Mouse (Mus musculus) 3T3-L1 (cell line): Measurements from ENCODE around the gene Sars.

Experiments
- DNase-seq: peaks from one replicate; pipeline ENCODE4 v3.0.0-alpha.2; 2015; ENCODE audit warnings: low read depth, low spot score

Sars gene

DNA sequence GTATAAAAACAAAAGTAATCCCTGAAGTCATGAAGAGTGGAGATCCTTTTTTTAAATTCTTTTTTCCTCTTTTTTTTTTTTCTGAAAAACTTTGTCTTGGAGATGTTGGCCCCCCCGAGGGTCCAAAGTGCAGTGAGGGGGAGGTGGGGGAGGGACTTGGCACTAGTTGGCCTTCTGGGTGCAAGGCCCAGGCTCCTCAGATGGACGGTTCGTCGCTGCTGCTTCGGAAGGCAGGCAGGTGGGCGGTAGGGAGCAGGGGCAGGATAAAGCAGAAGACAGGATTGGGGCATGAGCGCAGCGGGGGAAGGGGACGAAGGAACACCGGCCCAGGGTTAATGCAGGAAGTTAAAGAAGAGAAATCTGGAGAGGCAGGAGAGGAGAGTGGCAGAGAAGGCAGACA lies 52.7 kb downstream of the Sars start:
- no peak for DNase-seq

DNA sequence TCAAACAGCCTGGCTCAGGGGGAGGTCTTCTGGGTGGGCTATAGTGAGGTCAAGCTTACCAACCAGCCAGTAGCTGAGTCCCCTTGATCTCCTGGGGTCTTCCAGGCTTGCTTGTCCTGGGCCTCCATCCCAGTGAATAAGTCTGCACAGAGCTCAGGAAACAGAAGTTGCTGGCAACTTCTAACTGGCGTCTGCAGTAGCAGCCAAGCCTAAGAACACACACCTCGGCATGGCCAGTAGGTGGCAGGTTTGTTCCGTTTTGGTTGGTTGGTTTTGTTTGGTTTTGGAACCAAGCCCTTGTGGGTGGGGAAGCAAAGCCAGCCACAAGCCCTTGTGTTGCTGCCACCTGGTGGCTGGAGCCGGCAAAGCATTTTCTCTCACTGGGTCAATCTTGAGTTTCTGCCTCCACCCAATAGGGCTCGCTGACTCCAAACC lies 55.9 kb downstream of the Sars start:
- DNase-seq = peak; percentile 99

DNA sequence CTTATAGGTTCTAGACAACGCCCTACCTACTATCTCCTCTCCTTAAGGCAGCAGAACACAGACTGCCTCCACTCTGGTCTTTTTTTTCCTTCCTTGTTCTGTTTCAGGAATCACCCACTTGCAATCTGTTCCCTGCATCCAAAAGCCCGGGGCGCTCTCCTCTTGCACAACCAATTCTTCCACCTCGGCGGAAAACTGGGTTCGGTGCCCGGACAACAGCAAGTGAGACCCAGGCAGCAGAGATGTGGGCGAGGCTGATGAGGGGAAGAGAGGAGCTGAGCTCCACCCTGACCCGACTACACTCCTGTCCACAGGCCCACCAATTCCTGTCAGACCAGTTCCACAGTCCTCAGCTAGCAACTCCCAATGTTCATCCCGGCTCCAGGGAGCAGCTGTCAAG lies 58.8 kb downstream of the Sars start:
- no peak for DNase-seq

DNA sequence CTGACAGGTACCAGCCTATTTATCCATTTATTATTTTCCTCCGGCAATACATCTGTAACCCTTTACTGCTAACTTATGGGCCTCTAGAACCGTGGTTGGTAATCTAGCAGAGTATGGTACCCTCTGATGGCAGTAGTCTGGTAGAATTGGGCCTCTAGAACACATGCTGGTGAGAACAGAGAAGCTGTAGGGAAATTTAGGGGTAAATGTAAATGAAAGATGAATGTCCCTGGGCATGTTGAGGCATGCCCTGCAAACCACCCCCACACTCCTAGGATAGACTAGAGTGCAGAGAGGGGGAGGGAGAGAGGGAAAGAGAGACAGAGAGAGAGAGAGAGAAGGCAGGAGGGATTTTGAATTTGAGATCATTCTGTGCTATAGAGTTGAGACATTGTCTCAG lies 60.6 kb downstream of the Sars start:
- DNase-seq = peak; percentile 26

DNA sequence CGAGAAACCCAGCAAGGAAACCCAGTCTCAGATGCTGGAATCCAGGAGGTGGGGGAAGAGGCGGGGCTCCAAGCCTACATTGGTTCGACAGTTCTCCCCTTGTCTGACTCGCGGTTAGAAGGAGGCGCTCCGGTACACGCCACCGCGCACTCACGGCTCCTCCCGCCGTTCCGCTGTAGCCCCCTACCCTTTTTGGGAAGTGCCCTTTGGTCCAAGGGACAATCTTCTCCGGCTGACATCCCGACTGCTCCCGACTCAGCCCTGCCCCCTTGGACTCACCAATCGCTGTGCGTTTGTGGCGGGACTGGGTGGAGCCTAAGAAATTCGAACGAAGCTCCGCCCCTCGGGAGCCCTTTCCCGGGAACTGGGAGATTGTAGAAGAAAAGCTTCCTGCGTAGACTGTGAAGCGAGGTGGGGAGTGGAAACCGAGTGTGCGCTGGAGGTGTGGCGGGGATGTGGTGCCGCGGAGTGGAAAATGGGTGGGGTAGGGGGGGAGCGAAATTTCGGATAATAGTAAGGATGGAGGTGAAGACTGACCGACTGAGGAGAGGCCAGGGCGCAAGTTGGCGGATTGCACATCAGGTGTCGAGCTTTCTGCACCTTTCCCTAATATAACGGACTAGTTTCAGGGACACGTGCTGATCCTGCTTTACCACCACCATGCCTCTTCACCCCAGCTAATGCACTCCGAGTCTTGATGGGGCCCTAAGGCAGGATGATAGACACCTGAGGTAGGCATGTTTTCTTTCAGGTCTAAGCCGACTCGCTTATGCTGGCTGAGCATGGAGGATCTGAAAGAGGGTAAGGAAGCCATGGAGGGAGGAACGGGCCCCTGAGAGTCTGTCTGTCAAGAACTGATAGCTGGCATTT lies 61.3 kb downstream of the Sars start, which contains the start of gene Psrc1:
TSS of gene Psrc1 (plus strand) at position 355 of the 870 bp plus-strand sequence.
- DNase-seq = peak; percentile 92

DNA sequence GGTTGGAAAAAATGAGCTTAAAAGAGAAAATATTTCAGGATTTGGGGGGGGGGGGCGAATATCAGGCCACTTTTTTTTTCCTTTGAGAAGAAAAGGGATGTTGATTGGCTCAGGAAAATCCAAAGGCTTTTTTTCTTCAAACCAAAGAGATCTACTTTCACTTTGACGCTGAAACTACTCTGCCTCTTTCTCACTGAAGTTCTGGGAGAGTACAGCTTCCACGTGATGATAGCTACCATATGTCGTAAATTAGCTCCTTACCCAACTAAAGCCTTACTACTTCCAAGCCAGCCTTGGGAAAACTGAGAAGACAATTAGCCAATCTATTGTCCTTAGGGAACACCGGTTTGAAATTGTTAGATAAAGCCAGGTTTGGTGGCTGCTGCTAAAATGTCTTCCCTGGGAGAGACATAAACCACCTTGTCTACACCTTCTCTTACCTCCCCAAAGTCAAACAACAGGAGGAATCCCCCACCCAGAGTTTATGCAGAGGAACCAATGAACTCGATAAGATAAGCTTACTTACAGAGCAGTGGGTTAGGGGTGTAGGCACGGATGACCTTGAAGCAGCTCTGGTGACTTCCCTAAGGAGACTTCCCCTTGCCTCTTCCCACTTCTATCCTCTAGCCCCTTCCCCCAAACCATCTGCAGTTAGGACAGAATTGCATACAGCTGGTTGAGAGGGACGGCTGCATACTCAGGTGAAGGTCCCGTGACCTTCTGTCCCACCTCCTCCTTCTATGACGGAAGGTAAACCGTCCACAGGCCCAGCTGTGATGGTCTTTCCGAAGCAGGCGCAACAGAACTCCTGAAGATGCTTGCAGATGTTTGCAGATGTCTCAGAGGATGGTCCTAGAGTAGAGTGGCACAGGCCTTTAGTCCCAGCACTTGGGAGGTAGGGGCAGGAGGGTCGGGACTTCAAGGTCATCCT lies 62.8 kb downstream of the Sars start:
- peak; percentile 72 for DNase-seq

DNA sequence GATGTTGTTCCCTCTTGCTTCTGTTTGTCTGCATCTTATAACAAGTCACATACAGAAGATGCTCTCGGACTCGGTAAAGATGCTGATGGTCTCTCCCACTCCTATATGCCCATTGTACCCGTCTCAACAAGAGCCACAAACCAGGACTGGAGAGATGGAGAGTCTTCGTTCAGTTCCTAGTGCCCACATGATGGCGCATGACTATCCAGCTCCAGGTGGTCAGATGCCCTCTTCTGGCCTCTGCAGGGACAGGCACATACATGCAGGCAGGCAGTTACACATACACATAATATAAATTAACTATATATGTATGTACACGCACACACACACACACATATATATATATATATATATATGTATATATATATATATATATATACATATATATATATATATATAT lies 64.3 kb downstream of the Sars start:
- DNase-seq = peak; percentile 54

DNA sequence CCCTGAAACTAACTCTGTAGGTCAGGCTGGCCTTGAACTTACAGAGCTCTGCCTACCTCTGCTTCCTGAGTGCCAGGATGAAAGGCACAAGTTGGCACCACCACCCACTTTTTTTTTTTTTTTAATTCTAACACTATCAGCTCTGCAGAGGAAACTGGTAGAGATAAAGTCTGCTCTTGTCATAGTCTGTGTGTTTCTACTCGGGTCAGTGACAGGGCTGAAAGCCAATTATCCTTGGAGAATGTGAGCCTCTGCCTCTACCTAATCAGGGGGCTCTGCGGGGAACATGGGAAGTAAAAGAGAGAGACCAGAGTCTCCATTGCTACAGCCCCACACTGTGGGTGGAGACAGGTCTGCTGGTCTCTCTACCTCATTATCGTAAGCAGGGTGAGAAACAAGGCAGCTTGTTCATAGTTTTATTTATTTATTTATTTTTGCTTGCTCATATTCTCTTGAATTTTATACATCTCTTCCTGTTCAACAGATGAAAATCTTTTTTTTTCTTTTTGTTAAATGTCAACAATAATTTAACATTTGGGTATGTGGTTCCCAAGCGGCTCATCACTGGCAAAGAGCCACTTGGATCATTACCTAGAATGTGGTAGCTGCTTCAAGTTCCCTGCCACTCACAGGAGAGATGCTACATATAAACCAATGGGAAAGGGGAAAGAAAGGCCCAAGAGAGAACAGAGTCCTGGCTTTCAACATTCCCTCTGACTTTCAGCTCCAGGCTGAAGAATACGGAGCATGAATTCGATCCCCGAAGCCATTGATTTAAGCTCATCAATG lies 65.9 kb downstream of the Sars start:
- DNase-seq = peak; percentile 65
